Mouse (Mus musculus) ES-Bruce4 (cell line): ENCODE measurements around the gene Fbxl18.

Experiments used
- CTCF ChIP-seq: IDR thresholded peaks from one replicate; pipeline ENCODE4 v1.8.1; 2011; ENCODE audit warnings: low read depth, low read length
- POLR2A ChIP-seq: IDR thresholded peaks from one replicate; pipeline ENCODE4 v1.8.1; 2011; ENCODE audit warnings: low read length; ENCODE audit not compliant: insufficient read depth

DNA sequence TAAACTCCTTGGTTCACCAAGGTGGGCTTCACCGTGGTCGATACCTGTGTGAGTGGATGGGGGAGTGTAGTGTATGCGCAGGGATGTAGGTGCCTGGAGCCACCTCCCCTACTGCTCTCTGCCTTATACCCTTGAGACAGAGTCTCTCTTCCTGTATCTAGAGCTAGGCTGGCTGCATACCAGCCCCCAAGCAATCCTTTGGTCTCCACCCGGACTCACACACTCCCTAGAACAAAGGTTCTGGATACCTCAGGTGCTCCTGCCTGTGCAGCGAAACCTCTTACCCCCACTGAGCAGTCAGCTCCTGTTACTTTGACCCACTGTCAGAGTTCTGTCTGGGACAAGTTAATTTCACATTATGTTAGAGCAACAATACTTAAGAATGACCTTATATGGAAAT, 69.6 kb downstream of the Fbxl18 start:
- TF ChIP-seq CTCF (no peak), POLR2A (no peak)
